Mouse (Mus musculus) layer of hippocampus, postnatal 36 days (tissue): ENCODE results near the gene Efna5. TPM values are rescaled to one million over a fixed set of nuclear protein-coding genes. Genes with fewer than 3 reads are reported as not detected.

Source experiments
- DNase-seq, 2 experiments: peaks; one replicate each; pipeline ENCODE4 v3.0.0; 2022
- total RNA-seq, 2 experiments: library from RNA; stranded (reverse); gene quantifications; 2 replicates each; pipeline ENCODE4 v1.2.3; 2021

Gene Efna5
- 1 to 10 TPM; 5.2 to 7.2 TPM for total RNA-seq

- peak; percentile 7 to 29 for DNase-seq
Measured at GRCm38 (mm10) chr17:62881176-62881790, at the start of gene Efna5. Efna5 (minus strand) TSS chr17:62881317.

DNA sequence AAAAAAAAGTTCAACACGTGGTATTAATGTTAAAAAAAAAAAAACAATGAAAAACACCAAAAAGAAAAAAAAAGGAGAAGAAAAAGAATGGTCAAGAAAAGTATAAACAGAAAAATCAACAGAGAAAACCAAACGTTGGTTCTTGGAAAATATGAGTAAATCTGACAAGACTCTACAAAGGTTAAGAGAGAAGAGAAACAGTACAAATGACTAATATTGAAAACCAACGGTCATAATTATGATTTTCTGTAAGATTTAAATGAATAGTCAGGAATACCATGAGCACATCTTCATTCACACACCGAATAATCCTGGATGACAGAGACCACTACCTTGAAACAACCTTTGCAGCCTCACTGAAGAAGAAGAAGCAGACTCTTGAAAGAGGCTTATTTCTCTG is 34.2 kb upstream of the Efna5 start:
- DNase-seq = no peak

- no peak for DNase-seq
Measured at GRCm38 (mm10) chr17:62905692-62906445, 24.8 kb upstream of the Efna5 start.

DNA sequence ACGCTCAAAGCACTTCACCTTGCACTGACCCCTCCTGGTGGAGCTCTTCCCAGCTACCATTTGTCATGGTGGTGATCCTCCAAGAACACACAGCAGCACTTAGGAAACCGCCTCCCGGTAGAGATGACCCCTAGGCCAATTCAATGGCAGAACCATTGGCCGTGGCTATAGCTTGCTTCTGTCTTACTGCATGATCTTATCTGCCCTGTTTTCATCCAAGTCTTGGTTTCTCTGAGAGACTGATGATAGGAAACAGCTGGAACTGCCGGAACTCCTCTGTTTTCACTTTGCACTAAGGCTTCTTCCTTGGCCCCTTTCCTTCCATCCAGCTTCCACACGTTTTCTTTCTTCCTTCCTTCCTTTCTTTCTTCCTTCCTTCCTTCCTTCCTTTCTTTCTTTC is 17.9 kb upstream of the Efna5 start:
- no peak for DNase-seq

DNA sequence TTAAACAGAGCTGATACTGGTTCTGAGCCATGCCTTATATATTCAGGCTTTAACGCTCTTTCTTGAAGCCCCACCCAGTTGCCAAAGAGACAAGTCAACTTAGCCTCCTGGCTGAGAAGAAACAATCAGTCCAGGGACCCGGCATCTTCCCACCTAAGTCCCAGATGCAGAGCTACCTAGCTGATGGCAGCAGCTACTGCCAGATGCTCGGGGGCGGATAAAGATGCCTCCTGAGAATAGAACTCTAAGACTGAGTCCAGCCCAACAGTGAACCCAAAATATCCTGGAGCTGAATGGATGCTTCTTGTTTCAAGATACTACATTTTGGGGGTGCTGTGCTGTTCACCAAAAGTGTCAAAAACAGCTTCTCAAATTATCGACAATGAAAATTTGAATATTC is 8.9 kb upstream of the Efna5 start:
- no peak for DNase-seq

DNA sequence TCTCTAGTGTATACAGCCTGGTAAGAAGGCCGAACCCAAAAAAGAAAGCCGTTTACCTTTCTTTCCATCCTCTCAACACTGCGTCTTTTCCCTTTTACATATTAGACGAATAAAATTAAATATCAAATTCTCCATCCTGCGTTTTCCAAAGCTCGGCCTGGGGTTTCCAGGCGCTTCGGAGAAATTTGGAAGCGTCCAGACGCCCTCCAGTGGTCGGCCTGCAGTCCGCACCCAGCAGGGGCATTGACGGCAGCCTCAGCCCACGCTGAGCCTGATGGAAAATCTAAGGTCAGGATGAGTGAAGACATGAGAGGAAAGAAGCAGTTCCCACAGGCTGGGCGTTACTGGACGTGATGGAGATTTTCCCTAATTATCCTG is 3.0 kb upstream of the Efna5 start:
- peak; percentile 75 to 77 for DNase-seq

GRCm38 (mm10) chr17:62883476-62884128 is 2.5 kb upstream of the Efna5 start:
- peak; percentile 5 to 37 for DNase-seq

- DNase-seq = peak; percentile 72 to 76
Measured at GRCm38 (mm10) chr17:62882726-62883475, 1.8 kb upstream of the Efna5 start.

DNA sequence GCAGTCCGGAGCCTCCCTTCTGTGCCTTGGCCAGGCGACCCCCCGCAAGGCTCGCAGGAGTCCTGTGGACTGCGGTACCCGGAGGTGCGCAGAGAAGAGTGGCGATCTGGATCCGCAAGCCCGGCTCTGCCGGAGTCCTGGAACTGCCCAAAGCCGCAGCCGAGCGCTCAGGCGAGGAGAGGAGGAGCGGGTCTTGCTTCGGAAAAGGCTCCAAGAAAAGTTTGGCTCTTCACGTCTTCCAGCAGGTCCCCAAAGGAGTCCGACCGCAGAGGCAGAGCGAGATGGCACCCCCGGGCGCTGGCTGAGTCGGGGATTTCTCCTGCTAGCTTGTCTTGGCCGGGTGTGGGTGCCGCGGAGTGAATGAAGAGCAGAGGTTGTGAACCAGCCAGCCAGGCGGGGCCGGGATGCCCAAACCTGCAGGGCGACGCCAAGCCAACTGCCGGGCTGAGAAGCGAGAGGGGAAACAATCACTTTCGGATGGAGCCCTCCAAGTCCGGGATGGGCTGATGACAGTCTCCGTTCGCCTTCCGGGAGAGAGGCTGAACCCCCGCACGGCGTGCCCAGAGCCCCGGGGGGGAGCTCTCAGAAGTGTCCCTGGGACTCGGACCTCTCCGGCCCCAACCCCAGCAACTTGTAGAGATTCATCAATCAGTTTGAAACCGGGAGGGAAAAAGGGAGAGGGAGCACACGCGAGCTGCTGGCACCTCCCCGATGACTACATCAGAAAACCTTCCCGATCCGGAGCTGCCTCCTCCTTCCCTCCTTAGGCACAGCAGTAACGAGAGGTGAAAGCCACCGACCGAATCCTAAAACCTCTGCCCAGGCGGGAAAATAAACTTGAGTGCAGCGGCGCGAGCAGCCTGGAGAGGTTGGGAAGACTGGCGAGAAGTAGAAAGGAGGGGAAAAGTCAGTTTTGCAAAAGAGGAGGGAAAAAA is 941 bp upstream of the Efna5 start:
- peak; percentile 31 to 44 for DNase-seq

DNA sequence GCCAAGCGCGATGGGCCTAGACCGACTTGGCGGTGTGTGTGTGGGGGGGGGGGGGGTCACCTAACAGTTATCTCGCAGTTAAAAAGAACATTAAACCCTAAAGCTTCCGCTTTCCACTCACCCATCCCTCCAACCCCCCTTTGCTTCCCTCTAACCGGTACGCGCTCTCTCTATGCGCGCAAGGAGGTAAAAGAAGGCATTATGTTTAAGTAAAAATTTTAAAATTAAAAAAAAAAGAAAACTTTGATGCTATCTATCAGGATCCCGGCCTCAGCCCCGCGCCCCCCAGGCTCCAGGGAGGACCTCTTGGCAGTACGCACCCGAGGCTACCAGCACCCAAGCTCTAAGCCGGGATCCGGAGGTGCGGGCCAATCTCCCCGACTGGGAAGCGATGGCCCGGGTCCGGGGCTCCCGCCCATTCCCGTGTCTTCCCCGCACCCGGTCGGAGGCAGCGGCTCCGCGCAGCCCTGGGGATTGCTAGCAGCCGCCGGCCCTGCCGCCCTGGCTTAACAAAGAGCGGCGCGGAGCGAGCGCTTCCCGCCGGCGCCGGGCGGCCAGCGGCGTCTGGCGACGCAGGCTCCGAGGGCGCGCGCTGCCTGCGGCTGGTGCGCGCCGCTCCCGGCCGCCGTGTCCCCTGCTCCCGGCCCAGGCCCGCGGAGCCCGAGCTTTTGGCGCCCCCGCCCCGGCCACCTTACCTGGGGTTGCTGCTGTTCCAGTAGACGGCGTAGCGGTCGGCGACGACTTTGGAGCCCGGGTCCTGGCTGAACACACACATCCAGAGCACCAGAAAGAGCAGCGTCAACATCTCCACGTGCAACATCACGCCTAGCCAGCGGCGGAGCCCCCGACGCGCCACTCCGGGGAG is 574 bp downstream of the Efna5 start:
- peak; percentile 19 to 30 for DNase-seq

- DNase-seq = peak in 1 of 2 experiments; percentile 8
Measured at GRCm38 (mm10) chr17:62879526-62880310, 1.4 kb downstream of the Efna5 start.

DNA sequence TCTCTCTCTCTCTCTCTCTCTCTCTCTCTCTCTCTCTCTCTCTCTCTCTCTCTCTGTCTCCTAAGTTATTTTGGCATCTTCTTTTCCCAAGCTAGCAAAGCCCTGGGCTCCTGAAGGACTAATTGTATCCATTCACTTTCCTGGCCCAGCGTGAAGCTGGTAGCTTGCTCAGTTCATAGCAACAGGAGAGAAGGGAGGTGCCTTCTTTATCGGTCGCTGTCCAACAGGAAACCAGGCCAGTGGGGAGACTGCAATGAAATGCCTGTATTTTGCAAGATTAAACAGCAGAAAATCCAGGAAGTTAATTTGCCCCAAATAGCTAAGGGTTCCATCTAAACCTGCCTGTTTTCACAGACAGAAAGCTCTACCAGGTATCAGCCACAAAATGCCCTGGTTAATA is 5.4 kb downstream of the Efna5 start:
- no peak for DNase-seq

DNA sequence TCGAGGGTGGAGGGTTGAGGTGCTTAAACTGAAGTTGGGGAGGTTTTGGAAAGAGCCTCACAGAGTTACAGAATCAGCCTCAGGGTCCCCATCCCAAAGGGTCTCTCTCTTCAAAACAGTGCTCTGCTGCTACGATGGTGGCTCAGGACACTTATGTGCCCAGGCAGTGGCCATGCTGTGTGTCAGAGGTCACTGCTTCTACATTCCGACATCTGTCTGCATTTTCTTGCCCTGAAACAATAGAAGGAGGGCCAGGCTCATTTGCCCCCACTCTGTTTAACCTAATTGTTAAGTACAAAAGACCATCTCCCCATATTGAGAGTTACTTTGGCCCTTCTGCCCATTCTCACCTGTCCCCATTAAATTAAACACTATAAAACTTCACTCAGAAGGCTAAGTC is 9.2 kb downstream of the Efna5 start:
- DNase-seq = no peak

- no peak for DNase-seq
Measured at GRCm38 (mm10) chr17:62871191-62871590, 9.9 kb downstream of the Efna5 start.

DNA sequence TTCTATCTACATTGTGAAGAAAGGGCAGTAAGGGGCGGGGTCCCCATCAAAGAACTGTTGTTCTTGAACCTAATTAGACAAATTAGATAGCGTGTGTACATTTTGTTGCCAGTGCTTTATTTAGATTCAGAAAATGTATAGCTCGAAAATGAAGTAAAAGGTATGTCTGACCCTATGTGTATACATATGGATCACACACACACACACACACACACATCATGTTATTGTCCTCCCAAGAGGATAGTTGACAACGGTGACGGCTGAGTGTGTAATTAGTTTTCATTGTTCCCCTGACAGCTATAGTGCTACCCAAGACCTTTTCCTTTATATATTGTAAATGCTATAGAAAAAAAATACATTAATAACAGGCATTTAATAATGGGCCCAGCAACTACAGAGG is 10.7 kb downstream of the Efna5 start:
- DNase-seq = no peak

GRCm38 (mm10) chr17:62864966-62865365 is 16.2 kb downstream of the Efna5 start:
- DNase-seq = no peak

GRCm38 (mm10) chr17:62863004-62863403 is 18.1 kb downstream of the Efna5 start:
- no peak for DNase-seq

- peak; percentile 9 to 13 for DNase-seq
Measured at GRCm38 (mm10) chr17:62862298-62862999, 18.7 kb downstream of the Efna5 start.

- DNase-seq = no peak
Measured at GRCm38 (mm10) chr17:62857275-62857674, 23.8 kb downstream of the Efna5 start.
